Mouse (Mus musculus) hindbrain, embryonic 11.5 days (tissue): ENCODE measurements around the gene Sec23b. TPM values are rescaled to one million over a fixed set of nuclear protein-coding genes. Genes with fewer than 3 reads are reported as not detected.
A peak's percentile ranks its signal among the peaks of the same experiment; 100 is the strongest.

ENCODE experiments used
- ATAC-seq: fragments of 200-750 bp; cut with Nextera tagmentation; 2 replicates; pipeline ENCODE4 v1.8.0; 2017; ENCODE audit warnings: mild to moderate bottlenecking, moderate TSS enrichment, moderate library complexity; ENCODE audit not compliant: low FRiP score
- DNase-seq: peaks from one replicate; pipeline ENCODE4 v3.0.0-alpha.2; 2015; ENCODE audit warnings: low spot score
- H3K27ac ChIP-seq: fragments of 300-500 bp; sonication (generic); 2 replicates; pipeline ENCODE4 v1.5.1; 2014; ENCODE audit warnings: mild to moderate bottlenecking, low read depth, low read length
- H3K27me3 ChIP-seq: fragments of 300-500 bp; sonication (generic); 2 replicates; pipeline ENCODE4 v1.6.1; 2014; ENCODE audit warnings: mild to moderate bottlenecking, low read length, moderate library complexity, mixed read lengths; ENCODE audit not compliant: control insufficient read depth, insufficient read depth
- H3K36me3 ChIP-seq: fragments of 300-500 bp; sonication (generic); 2 replicates; pipeline ENCODE4 v1.6.1; 2014; ENCODE audit warnings: mild to moderate bottlenecking, low read length, moderate library complexity, mixed read lengths; ENCODE audit not compliant: control insufficient read depth, insufficient read depth
- H3K4me1 ChIP-seq: fragments of 300-500 bp; sonication (generic); replicated peaks from 2 replicates; pipeline ENCODE4 v1.6.1; 2014; ENCODE audit warnings: low read length, mixed read lengths; ENCODE audit not compliant: control insufficient read depth, insufficient read depth
- H3K4me2 ChIP-seq: fragments of 300-500 bp; sonication (generic); replicated peaks from 2 replicates; pipeline ENCODE4 v1.6.1; 2014; ENCODE audit warnings: mild to moderate bottlenecking, low read depth, low read length
- H3K4me3 ChIP-seq: fragments of 300-500 bp; sonication (generic); 2 replicates; pipeline ENCODE4 v1.5.1; 2014; ENCODE audit warnings: low read depth, low read length
- H3K9ac ChIP-seq: fragments of 300-500 bp; sonication (generic); 2 replicates; pipeline ENCODE4 v1.6.1; 2014; ENCODE audit warnings: low read depth, low read length
- H3K9me3 ChIP-seq: fragments of 300-500 bp; sonication (generic); 2 replicates; pipeline ENCODE4 v1.6.1; 2016; ENCODE audit warnings: low read length; ENCODE audit not compliant: control insufficient read depth
- WGBS: fragments of 180-500 bp; shearing (Covaris S2); extraction: QIAGEN DNeasy Blood & Tissue Kit; methylation state at CpG from one replicate; pipeline ENCODE4 v1.1.7; 2014; 5-methylcytosine and 5-hydroxymethylcytosine counted together
- polyA plus RNA-seq: library from polyadenylated mRNA; unstranded; fragments of >200 nt; fragmentation: Nextera tagmentation; extraction: Ambion mirVana; gene quantifications from 2 replicates; pipeline ENCODE4 v1.2.1, GENCODE M21; 2014

Gene Sec23b
- polyA plus RNA-seq, 1 experiment from 2014 or later, result 94.1 TPM

- H3K9ac ChIP-seq, result no peak overlapping the region
- WGBS, result 95% methylated on average over 6 of the region's 6 CpGs
- H3K9me3 ChIP-seq, result no peaks in the 10 kb centered on the region
- H3K4me3 ChIP-seq, result no peak overlapping the region
- H3K4me2 ChIP-seq, result no peak overlapping the region
- no peak overlapping the region for H3K27ac ChIP-seq
- H3K4me1 ChIP-seq, result no peaks in the 10 kb centered on the region
- ATAC-seq (no peak), DNase-seq (no peak)
- no peaks in the 10 kb centered on the region for H3K27me3 ChIP-seq
- H3K36me3 ChIP-seq, result peaks cover 5% of the 10 kb centered on the region; the same call in 1 of the 2 replicates
Measured at GRCm38 (mm10) chr2:144543670-144544069, 12.4 kb upstream of the Sec23b start.

- Histone ChIP-seq H3K4me1 (no peaks in the 10 kb centered on the region), H3K27me3 (no peaks in the 10 kb centered on the region), H3K9ac (no peak overlapping the region), H3K36me3 (peaks cover 5% of the 10 kb centered on the region; the same call in 1 of the 2 replicates), H3K4me3 (no peak overlapping the region), H3K27ac (no peak overlapping the region), H3K4me2 (no peak overlapping the region), H3K9me3 (no peaks in the 10 kb centered on the region)
- ATAC-seq (no peak), DNase-seq (no peak)
- WGBS, result 93% methylated on average over 6 of the region's 6 CpGs
Measured at GRCm38 (mm10) chr2:144544630-144545029, 11.4 kb upstream of the Sec23b start.

- Histone ChIP-seq H3K4me1 (no peaks in the 10 kb centered on the region), H3K4me3 (no peak overlapping the region), H3K9ac (no peak overlapping the region), H3K4me2 (no peak overlapping the region), H3K27ac (no peak overlapping the region), H3K36me3 (peaks cover 5% of the 10 kb centered on the region; the same call in 1 of the 2 replicates), H3K27me3 (no peaks in the 10 kb centered on the region), H3K9me3 (no peaks in the 10 kb centered on the region)
- ATAC-seq (no peak), DNase-seq (no peak)
- WGBS, result 95% methylated on average over 2 of the region's 2 CpGs
Measured at GRCm38 (mm10) chr2:144545061-144545460, 11.0 kb upstream of the Sec23b start.

GRCm38 (mm10) chr2:144545481-144545880, 10.5 kb upstream of the Sec23b start:
- Histone ChIP-seq H3K9ac (no peak overlapping the region), H3K4me2 (no peak overlapping the region), H3K4me3 (no peak overlapping the region), H3K4me1 (no peaks in the 10 kb centered on the region), H3K27me3 (no peaks in the 10 kb centered on the region), H3K27ac (no peak overlapping the region), H3K9me3 (no peaks in the 10 kb centered on the region), H3K36me3 (peaks cover 3% of the 10 kb centered on the region; the same call in 1 of the 2 replicates)
- ATAC-seq (no peak), DNase-seq (no peak)
- WGBS, result 73% methylated on average over 1 of the region's 1 CpGs

- no peak for ATAC-seq
- Histone ChIP-seq H3K4me3 (no peak overlapping the region), H3K36me3 (peaks cover 3% of the 10 kb centered on the region; the same call in 1 of the 2 replicates), H3K4me2 (no peak overlapping the region), H3K27ac (no peak overlapping the region), H3K4me1 (no peaks in the 10 kb centered on the region), H3K9ac (no peak overlapping the region), H3K27me3 (no peaks in the 10 kb centered on the region), H3K9me3 (no peaks in the 10 kb centered on the region)
- no peak for DNase-seq
- 80% methylated on average over 4 of the region's 4 CpGs for WGBS
Measured at GRCm38 (mm10) chr2:144547559-144547958, 8.5 kb upstream of the Sec23b start.

GRCm38 (mm10) chr2:144550529-144550928, 5.5 kb upstream of the Sec23b start, which contains the start of gene Rbbp9:
TSS of gene Rbbp9 (minus strand) at chr2:144550869.
- WGBS, result under 1% methylated on average over 17 of the region's 17 CpGs
- H3K4me3 ChIP-seq, result peak within 1 kb of the TSS; percentile 54

GRCm38 (mm10) chr2:144553905-144554304, 2.1 kb upstream of the Sec23b start:
- Histone ChIP-seq H3K27me3 (no peaks in the 10 kb centered on the region), H3K4me1 (no peaks in the 10 kb centered on the region), H3K9ac (no peak overlapping the region), H3K9me3 (no peaks in the 10 kb centered on the region), H3K4me3 (no peak overlapping the region), H3K36me3 (no peaks in the 10 kb centered on the region), H3K27ac (no peak overlapping the region), H3K4me2 (no peak overlapping the region)
- no peak for DNase-seq
- ATAC-seq, result no peak
- 88% methylated on average over 3 of the region's 3 CpGs for WGBS

More at GRCm38 (mm10) chr2:144550529-144550928, 5.5 kb upstream of the Sec23b start, which contains the start of gene Rbbp9:
- peak within 1 kb of the TSS; percentile 72 for H3K9ac ChIP-seq
- DNase-seq (peak; percentile 83), ATAC-seq (peak; percentile 99)
- no peaks in the 10 kb centered on the region for H3K4me1 ChIP-seq
- no peaks in the 10 kb centered on the region for H3K36me3 ChIP-seq
- peak within 1 kb of the TSS; percentile 40 for H3K4me2 ChIP-seq
- H3K9me3 ChIP-seq, result no peaks in the 10 kb centered on the region
- no peaks in the 10 kb centered on the region for H3K27me3 ChIP-seq
- peak within 1 kb of the TSS; percentile 43; the same call in 1 of the 2 replicates for H3K27ac ChIP-seq

GRCm38 (mm10) chr2:144555286-144555819, 676 bp upstream of the Sec23b start:
- DNase-seq (no peak), ATAC-seq (no peak; the same call in 1 of the 2 replicates)
- no peaks in the 10 kb centered on the region for H3K9me3 ChIP-seq
- H3K4me3 ChIP-seq, result peak overlapping the region; percentile 52
- peak overlapping the region; percentile 65 for H3K9ac ChIP-seq
- peak overlapping the region; percentile 44 for H3K4me2 ChIP-seq
- peak overlapping the region; percentile 70 for H3K27ac ChIP-seq
- no peaks in the 10 kb centered on the region for H3K4me1 ChIP-seq
- 4% methylated on average over 14 of the region's 14 CpGs for WGBS
- H3K27me3 ChIP-seq, result no peaks in the 10 kb centered on the region
- no peaks in the 10 kb centered on the region for H3K36me3 ChIP-seq

- ATAC-seq (no peak), DNase-seq (no peak)
- Histone ChIP-seq H3K27ac (no peak overlapping the region), H3K36me3 (peaks cover 14% of the 10 kb centered on the region; the same call in 1 of the 2 replicates), H3K9me3 (no peaks in the 10 kb centered on the region), H3K9ac (no peak overlapping the region), H3K4me3 (no peak overlapping the region), H3K4me1 (no peaks in the 10 kb centered on the region), H3K27me3 (no peaks in the 10 kb centered on the region), H3K4me2 (no peak overlapping the region)
- WGBS, result 83% methylated on average over 4 of the region's 4 CpGs
Measured at GRCm38 (mm10) chr2:144588723-144589122, 32.7 kb downstream of the Sec23b start.
